Mouse (Mus musculus): ENCODE measurements around the gene Irf2bpl. TPM values are rescaled to one million over a fixed set of nuclear protein-coding genes. Genes with fewer than 3 reads are reported as not detected.

The Irf2bpl gene
- total RNA-seq, 2 experiments from 2014 or later: 33.3 to 36.9 TPM

DNA sequence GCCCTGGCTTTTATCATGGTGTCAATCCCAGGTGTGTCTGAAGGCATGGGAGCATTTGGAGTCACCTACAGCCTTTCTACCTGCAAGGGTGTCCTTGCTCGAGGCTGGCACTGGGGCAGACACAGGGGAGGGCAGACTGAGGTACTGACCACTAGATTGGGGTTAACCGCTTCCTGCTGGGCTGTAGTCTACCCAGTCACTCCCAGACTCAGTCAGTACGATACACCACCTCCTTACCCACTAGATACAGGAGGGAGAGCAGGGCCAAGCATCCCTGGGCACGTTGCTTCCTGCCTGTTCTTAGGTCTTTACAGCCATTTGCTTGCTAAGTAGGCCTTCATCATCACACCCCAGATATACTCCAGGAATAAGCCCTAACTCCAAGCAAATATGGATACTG is 44.1 kb downstream of the Irf2bpl start:
- DNase-seq (ENCODE audit: low spot score): no peak
- intact Hi-C loops (cut with DNase I): no loop called here

DNA sequence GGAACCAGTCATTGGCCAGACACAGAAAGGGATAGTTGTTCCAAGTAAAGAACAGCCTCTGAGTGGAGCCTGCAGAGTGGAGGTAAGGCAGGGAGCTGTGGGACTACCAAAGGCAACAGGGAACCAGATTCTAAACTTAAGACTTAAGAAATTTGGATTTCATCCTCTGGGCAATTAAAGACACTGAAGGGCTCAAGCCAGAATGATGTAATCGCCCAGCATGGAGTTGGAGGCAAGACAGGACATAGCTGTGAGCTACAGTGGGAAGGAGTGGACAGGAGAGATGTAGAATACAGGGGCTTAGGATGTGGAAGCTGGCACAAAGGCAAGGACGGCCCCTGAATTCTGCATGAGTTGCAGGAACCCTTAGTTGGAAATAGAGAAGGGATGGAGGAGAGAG is 46.4 kb downstream of the Irf2bpl start:
- no peak for DNase-seq (ENCODE audit: low spot score)
- intact Hi-C loops (cut with DNase I): loop anchor here (2.0 kb wide), 1 partner anchor 41 kb away; no protein-coding TSS in a partner anchor

DNA sequence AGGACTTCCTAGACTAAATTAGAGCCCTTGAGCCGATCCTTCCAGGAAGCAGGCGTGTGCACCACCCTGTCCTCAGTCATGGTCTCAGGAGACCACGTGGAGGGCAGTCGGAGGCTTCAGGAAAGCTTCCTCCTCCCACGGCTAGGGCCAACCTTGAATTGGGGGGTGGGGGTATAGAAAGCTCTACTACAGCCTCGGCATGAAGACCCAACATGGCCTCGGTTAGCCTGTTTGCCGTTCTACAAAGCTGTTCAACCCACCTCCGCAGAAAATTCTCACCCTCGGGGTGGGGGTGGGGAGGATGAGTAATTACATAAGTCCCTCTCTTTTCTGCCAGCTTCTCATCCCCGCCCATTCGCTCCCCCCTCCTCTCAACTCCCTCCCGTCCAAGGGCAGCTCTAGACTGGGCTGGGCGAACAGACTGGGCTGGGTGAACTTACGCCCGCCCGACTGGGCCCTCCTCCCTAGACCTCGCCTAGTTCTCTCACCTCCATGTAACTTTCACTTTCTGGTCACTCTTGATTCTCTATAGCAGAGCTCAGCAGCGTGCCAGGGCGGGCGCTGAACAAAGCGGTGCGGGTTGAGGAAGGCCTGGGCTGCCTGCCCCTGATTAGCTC is 48.1 kb downstream of the Irf2bpl start:
- intact Hi-C loops (cut with DNase I): no loop called here
- peak; percentile 92 for DNase-seq (ENCODE audit: low spot score)

DNA sequence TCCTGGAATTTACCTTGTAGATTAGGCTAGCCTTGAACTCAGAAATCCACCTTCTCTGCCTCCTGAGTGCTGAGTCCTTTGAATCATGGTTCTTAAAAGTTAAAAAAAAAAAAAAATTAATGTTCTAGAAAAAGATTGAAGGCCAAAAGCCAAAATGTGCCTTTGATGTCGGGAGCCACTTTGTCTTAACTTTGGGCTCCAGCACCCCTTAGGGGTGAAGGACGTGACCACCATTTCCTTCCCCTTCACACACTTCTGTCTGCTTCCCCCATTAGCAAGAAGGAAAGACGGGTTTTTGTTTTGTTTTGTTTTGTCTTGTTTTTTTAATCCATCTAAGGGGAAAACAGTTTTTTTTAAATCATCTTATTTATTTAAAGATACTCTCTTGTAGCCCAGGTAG is 48.7 kb downstream of the Irf2bpl start:
- intact Hi-C loops (cut with DNase I): loop anchor here (2.0 kb wide), 1 partner anchor 59 kb away; no protein-coding TSS in a partner anchor
- DNase-seq (ENCODE audit: low spot score): no peak

DNA sequence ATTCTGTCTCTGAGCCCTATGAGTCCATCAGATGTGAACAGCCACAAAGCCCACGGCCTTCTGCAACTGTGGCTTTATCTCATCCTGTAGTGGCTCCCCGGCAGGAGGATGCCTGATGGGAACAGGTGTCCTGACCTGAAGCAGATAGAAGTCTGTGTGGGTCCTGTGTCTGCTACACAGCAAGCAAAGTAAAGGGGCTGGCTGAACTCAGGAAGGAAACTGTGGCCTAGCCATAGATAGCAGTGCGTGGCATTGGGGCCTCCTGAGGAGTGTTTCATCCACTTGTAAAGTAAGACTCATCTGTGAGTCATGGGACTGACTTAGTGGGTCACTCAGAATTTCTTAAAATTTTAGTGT is 50.2 kb downstream of the Irf2bpl start:
- DNase-seq (ENCODE audit: low spot score): no peak
- intact Hi-C loops (cut with DNase I): loop anchor here (2.0 kb wide), 1 partner anchor 60 kb away; no protein-coding TSS in a partner anchor

DNA sequence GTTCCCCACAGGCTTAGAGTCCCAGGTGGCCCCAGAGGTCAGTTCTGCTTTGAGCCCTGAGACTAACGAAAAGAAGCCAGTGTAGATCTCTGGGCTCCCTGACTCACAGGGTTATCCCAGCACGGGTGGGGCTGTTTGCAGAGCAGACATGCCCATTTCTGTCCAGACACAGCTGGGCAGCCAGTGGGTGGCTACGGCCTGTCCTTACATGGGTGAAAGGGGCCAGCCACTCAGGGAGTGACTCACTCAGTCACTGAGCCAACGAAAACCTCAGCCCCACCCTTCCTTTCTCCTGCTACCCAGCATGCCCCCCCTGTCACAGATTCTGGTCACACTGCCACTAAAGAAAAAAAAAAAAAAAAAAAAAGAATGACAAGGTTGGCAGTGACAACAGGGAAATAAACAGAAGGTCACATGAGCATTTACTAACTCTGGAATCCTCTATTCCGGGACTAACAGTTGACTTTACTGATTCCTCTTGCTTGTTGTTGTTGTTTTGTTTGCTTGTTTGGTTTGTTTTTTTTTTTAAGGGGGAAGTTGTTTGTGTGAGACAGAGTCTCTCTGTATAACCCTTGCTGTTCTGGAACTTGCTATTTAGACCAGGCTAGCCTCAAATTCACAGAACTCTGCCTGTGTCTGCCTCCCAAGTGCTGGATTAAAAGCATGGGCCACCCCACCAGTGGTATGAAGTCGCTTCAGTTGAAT is 50.7 kb downstream of the Irf2bpl start:
- DNase-seq (ENCODE audit: low spot score): peak; percentile 92
- intact Hi-C loops (cut with DNase I): loop anchor here (2.0 kb wide), 2 partner anchors 33 to 61 kb away; no protein-coding TSS in a partner anchor

DNA sequence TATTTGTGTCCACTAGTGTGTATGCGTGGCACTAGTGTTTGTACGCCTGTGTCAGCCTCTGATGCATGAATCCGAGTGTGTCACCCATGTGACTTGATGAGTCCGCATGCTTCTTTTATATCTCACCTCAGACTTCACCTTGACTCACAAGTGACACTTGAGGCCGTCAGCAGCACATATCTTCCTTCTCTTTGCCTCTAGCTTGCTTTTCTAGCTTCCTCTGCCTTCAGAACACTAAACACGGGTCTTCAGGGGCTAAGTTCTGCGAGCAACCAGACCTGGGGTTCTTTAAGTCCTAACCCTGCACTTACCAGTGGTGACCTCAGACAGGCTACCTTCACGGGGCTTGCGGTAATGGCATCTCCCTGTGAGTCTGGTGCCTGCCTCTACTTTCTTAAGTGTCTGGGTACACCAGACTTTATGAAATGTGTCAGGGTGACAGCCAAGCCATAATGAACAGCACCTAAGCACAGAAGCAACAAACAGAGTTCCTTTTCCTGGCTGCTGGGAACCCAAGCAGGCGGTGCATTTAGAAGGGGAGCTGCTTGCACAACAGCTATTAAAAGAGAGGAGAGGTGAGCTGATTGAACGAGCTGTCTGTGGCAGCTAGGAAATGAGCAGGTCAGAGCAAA is 51.9 kb downstream of the Irf2bpl start:
- DNase-seq (ENCODE audit: low spot score): no peak
- intact Hi-C loops (cut with DNase I): loop anchor here (2.0 kb wide), 1 partner anchor 32 kb away; no protein-coding TSS in a partner anchor

DNA sequence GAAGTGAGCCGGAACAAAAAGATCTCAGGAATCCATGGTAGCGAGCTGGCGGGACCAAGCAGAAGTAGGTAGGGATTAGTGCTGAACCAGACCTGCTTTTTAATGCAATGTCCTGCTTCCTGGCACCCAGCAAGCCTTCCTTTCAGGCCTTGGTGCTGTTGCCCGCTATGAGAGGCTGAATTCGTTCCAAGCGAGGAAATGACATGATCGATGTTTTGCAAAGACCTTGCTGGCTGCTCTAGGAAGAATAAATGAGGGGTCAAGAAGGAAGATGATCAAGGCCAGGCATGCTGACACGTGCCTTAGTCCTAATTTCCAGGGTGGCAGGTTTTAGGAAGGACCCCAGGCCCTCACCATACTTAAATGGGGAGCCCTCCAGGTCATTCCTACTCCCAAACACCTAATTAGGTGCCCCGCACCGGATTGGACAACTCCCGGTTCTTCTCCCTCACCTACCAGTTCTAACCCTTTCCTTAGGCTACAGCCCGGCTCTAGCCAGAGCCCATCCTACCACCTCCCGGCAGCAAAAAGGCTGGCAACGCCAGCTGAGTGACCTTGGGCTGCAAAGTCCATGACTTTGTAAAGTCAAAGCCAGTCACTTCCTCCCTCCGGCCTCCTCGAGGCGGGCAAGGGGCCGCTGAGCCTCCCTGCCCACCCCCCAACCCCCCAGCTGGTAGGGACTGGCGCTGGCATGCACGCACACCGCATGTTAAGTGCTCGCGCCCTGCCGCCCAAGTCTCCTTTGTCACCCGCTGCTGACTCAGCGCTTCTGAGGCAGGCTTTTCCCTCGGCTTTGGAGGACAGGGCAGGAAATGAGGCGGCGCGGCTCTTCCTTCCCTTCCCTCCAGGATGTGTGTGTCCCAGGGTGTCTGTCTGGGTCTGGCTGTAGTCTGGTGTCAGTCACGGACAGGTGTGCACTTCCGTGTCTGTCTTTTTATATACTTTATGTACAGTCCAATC is 52.7 kb downstream of the Irf2bpl start:
- intact Hi-C loops (cut with DNase I): loop anchor here (2.0 kb wide), 2 partner anchors 31 to 53 kb away; partner anchors contain the start of gene Irf2bpl
- DNase-seq (ENCODE audit: low spot score): peak; percentile 44

Other genes with a start within 250 kb of the Irf2bpl start
- gene Vash1, start 206.1 kb downstream of the Irf2bpl start, total RNA-seq (2021): 10 to 100 TPM; 19.4 to 21.0 TPM
- 1 to 10 TPM; 3.4 to 3.5 TPM for gene Angel1, start 158.3 kb downstream of the Irf2bpl start, total RNA-seq (2021)
- not detected for gene Lrrc74a, start 150.4 kb downstream of the Irf2bpl start, total RNA-seq (2021)
- 10 to 100 TPM; 41.1 to 48.6 TPM for gene Cipc, start 62.2 kb upstream of the Irf2bpl start, total RNA-seq (2021)
- not detected for gene Zdhhc22, start 105.6 kb upstream of the Irf2bpl start, total RNA-seq (2021)
- gene Tmem63c, start 136.5 kb upstream of the Irf2bpl start, total RNA-seq (2021): under 1 TPM; 0.13 to 0.14 TPM
- not detected for gene Ngb, start 217.7 kb upstream of the Irf2bpl start, total RNA-seq (2021)